Mouse (Mus musculus) midbrain, embryonic 14.5 days (tissue): ENCODE measurements around the gene Coil. TPM values are rescaled to one million over a fixed set of nuclear protein-coding genes. Genes with fewer than 3 reads are reported as not detected.
"Not testable (repeated sequence)": the region's sequence is repeated elsewhere in the genome, so short reads cannot be mapped to it uniquely, and the experiment has no call there.

ENCODE experiments used
- ATAC-seq: fragments of 200-750 bp; cut with Nextera tagmentation; 2 replicates; pipeline ENCODE4 v1.8.0; 2017; ENCODE audit warnings: moderate number of reproducible peaks, moderate library complexity; ENCODE audit not compliant: low FRiP score, low TSS enrichment
- DNase-seq: peaks from one replicate; pipeline ENCODE4 v3.0.0-alpha.2; 2015
- H3K27ac ChIP-seq: fragments of 300-500 bp; sonication (generic); replicated peaks from 2 replicates; pipeline ENCODE4 v1.5.1; 2014; ENCODE audit warnings: mild to moderate bottlenecking, low read depth, low read length, moderate library complexity
- H3K27me3 ChIP-seq: fragments of 300-500 bp; sonication (generic); 2 replicates; pipeline ENCODE4 v1.6.1; 2014; ENCODE audit warnings: low read length, control low read depth, mixed read lengths; ENCODE audit not compliant: control insufficient read depth, insufficient read depth
- H3K36me3 ChIP-seq: fragments of 300-500 bp; sonication (generic); 2 replicates; pipeline ENCODE4 v1.6.1; 2014; ENCODE audit warnings: low read length, control low read depth; ENCODE audit not compliant: control insufficient read depth, insufficient read depth
- H3K4me1 ChIP-seq: fragments of 300-500 bp; sonication (generic); 2 replicates; pipeline ENCODE4 v1.6.1; 2014; ENCODE audit warnings: mild to moderate bottlenecking, antibody characterized with exemption, low read length, control low read depth; ENCODE audit not compliant: control insufficient read depth, insufficient read depth
- H3K4me2 ChIP-seq: fragments of 300-500 bp; sonication (generic); 2 replicates; pipeline ENCODE4 v1.6.1; 2014; ENCODE audit warnings: mild to moderate bottlenecking, low read length, moderate library complexity
- H3K4me3 ChIP-seq: fragments of 300-500 bp; sonication (generic); replicated peaks from 2 replicates; pipeline ENCODE4 v1.5.1; 2014; ENCODE audit warnings: low read depth, low read length
- H3K9ac ChIP-seq: fragments of 300-500 bp; sonication (generic); replicated peaks from 2 replicates; pipeline ENCODE4 v1.6.1; 2014; ENCODE audit warnings: mild to moderate bottlenecking, low read length, moderate library complexity
- H3K9me3 ChIP-seq: fragments of 300-500 bp; sonication (generic); 2 replicates; pipeline ENCODE4 v1.6.1; 2016; ENCODE audit warnings: low read length, control low read depth, mixed read lengths; ENCODE audit not compliant: control insufficient read depth
- WGBS: fragments of 180-500 bp; shearing (Covaris S2); extraction: QIAGEN DNeasy Blood & Tissue Kit; methylation state at CpG from one replicate; pipeline ENCODE4 v1.1.7; 2014; 5-methylcytosine and 5-hydroxymethylcytosine counted together
- polyA plus RNA-seq: library from polyadenylated mRNA; unstranded; fragments of >200 nt; fragmentation: Nextera tagmentation; extraction: Ambion mirVana; gene quantifications from 2 replicates; pipeline ENCODE4 v1.2.1, GENCODE M21; 2014

Coil gene
- polyA plus RNA-seq, 1 experiment from 2014 or later = 19.2 TPM

- ATAC-seq = no peak
- WGBS = 82% methylated on average over 10 of the region's 10 CpGs
- H3K36me3 ChIP-seq = peaks cover 79% of the 10 kb centered on the region
Observed at GRCm38 (mm10) chr11:88986616-88987015, 16.6 kb downstream of the Coil start.

GRCm38 (mm10) chr11:88988956-88989355 lies 18.9 kb downstream of the Coil start:
- Histone ChIP-seq H3K27me3 (no peaks in the 10 kb centered on the region), H3K4me1 (no peaks in the 10 kb centered on the region), H3K9me3 (no peaks in the 10 kb centered on the region), H3K27ac (no peak overlapping the region), H3K4me3 (no peak overlapping the region), H3K9ac (no peak overlapping the region), H3K36me3 (peaks cover 59% of the 10 kb centered on the region), H3K4me2 (no peak overlapping the region)
- DNase-seq = no peak
- no peak for ATAC-seq
- WGBS = 82% methylated on average over 5 of the region's 5 CpGs

More at GRCm38 (mm10) chr11:88986616-88987015, 16.6 kb downstream of the Coil start:
- H3K4me2 ChIP-seq = no peak overlapping the region
- H3K9me3 ChIP-seq = no peaks in the 10 kb centered on the region
- no peaks in the 10 kb centered on the region for H3K4me1 ChIP-seq
- H3K27ac ChIP-seq = no peak overlapping the region
- no peaks in the 10 kb centered on the region for H3K27me3 ChIP-seq
- H3K9ac ChIP-seq = no peak overlapping the region
- DNase-seq = no peak
- H3K4me3 ChIP-seq = no peak overlapping the region

- Histone ChIP-seq H3K9ac (no peak overlapping the region), H3K27me3 (no peaks in the 10 kb centered on the region), H3K4me3 (no peak overlapping the region), H3K4me1 (no peaks in the 10 kb centered on the region), H3K9me3 (no peaks in the 10 kb centered on the region), H3K27ac (no peak overlapping the region), H3K4me2 (no peak overlapping the region), H3K36me3 (peaks cover 54% of the 10 kb centered on the region)
- ATAC-seq (no peak), DNase-seq (peak; percentile 53)
- WGBS = 75% methylated on average over 5 of the region's 5 CpGs
Observed at GRCm38 (mm10) chr11:88989530-88989929, 19.5 kb downstream of the Coil start.

- ATAC-seq (no peak), DNase-seq (no peak)
- H3K4me2 ChIP-seq = no peak overlapping the region
- H3K27ac ChIP-seq = no peak overlapping the region
- no peaks in the 10 kb centered on the region for H3K27me3 ChIP-seq
- no peaks in the 10 kb centered on the region for H3K4me1 ChIP-seq
- peaks cover 18% of the 10 kb centered on the region for H3K36me3 ChIP-seq
- WGBS = 55% methylated on average over 7 of the region's 7 CpGs
- no peak overlapping the region for H3K4me3 ChIP-seq
- H3K9me3 ChIP-seq = no peaks in the 10 kb centered on the region
- H3K9ac ChIP-seq = no peak overlapping the region
Observed at GRCm38 (mm10) chr11:88993186-88993585, 23.1 kb downstream of the Coil start.

DNA sequence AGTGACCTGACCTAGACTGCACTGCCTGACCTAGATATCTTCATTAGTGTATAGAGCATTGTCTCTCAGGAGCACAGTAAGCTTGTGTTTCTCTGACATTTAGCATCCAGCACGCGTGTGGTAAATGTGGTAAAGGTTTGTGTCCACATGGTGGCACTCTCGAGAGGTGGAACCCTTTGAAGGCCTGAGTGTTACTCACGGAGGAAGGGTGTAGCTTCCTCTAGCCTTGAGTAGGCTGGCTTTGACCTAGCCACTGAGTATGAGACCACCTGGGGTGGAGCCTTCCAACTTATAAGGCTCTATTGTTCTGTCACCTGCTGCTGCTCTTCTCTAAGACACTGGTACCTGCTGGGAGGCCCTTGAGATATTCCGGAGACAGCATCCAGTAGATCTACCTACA lies 23.6 kb downstream of the Coil start:
- no peak overlapping the region for H3K9ac ChIP-seq
- H3K36me3 ChIP-seq = peaks cover 14% of the 10 kb centered on the region
- H3K4me3 ChIP-seq = no peak overlapping the region
- H3K27me3 ChIP-seq = no peaks in the 10 kb centered on the region
- no peaks in the 10 kb centered on the region for H3K4me1 ChIP-seq
- no peaks in the 10 kb centered on the region for H3K9me3 ChIP-seq
- H3K27ac ChIP-seq = no peak overlapping the region
- DNase-seq (peak; percentile 44), ATAC-seq (no peak)
- H3K4me2 ChIP-seq = no peak overlapping the region
- WGBS = 16% methylated on average over 5 of the region's 5 CpGs

DNA sequence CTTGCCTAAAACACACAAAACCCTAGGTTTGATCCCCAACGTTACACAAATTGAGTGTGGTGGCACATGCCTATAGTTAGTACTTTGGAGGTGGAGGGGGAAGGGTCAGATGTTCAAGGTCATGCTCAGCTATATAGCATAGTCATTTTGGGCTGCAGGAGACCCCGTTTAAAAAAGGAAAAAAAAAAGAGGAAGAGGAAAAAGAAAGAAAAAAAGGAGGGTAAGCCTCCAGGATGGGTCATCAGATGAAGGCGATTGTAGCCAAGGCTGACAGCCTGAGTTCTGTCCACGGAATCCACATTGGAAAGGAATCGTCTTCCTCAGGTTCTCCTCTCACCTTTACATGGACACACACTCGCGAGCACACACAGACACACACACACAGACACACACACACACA lies 24.4 kb downstream of the Coil start:
- WGBS = 88% methylated on average over 7 of the region's 7 CpGs
- DNase-seq (no peak), ATAC-seq (no peak)
- Histone ChIP-seq H3K36me3 (peaks cover 10% of the 10 kb centered on the region), H3K27me3 (peaks cover 6% of the 10 kb centered on the region), H3K9ac (no peak overlapping the region), H3K9me3 (no peaks in the 10 kb centered on the region), H3K4me3 (no peak overlapping the region), H3K4me1 (no peaks in the 10 kb centered on the region), H3K27ac (no peak overlapping the region), H3K4me2 (no peak overlapping the region)

- Histone ChIP-seq H3K9ac (no peak overlapping the region), H3K4me1 (no peaks in the 10 kb centered on the region), H3K9me3 (no peaks in the 10 kb centered on the region), H3K27me3 (peaks cover 14% of the 10 kb centered on the region), H3K4me2 (no peak overlapping the region), H3K27ac (no peak overlapping the region), H3K4me3 (no peak overlapping the region), H3K36me3 (peaks cover 8% of the 10 kb centered on the region)
- ATAC-seq (no peak), DNase-seq (no peak)
- WGBS = 90% methylated on average over 2 of the region's 2 CpGs
Observed at GRCm38 (mm10) chr11:88995616-88996015, 25.6 kb downstream of the Coil start.

DNA sequence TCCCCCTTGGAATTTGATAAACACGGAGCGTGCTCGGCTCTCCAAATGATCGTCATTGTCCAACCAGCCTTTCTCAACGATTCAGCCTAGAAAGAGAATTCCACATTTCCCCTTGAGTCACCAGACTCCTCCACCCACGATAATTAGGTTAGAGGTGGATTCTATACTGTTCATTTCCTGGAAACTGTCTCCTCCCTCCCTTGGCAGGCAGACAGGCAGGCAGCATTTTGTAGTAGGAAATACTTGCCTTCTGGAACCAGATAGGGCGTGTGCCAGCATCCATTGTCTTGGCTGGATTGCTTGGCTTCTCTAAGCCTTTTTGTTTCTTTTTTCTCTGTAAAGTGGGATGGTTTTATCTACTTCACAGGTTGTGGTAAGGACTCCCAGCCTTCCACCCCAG lies 26.4 kb downstream of the Coil start:
- H3K9me3 ChIP-seq = no peaks in the 10 kb centered on the region
- H3K27ac ChIP-seq = no peak overlapping the region
- no peaks in the 10 kb centered on the region for H3K4me1 ChIP-seq
- H3K9ac ChIP-seq = no peak overlapping the region
- DNase-seq (no peak), ATAC-seq (no peak)
- peaks cover under 1% of the 10 kb centered on the region; the same call in 1 of the 2 replicates for H3K36me3 ChIP-seq
- no peak overlapping the region for H3K4me2 ChIP-seq
- WGBS = 80% methylated on average over 7 of the region's 7 CpGs
- H3K27me3 ChIP-seq = peaks cover 14% of the 10 kb centered on the region
- H3K4me3 ChIP-seq = no peak overlapping the region

- H3K4me2 ChIP-seq, H3K4me1 ChIP-seq, H3K36me3 ChIP-seq, DNase-seq, H3K27ac ChIP-seq, H3K9ac ChIP-seq, H3K9me3 ChIP-seq, H3K4me3 ChIP-seq, ATAC-seq: not testable (repeated sequence)
- WGBS = 92% methylated on average over 5 of the region's 5 CpGs
- H3K27me3 ChIP-seq = peaks cover 14% of the 10 kb centered on the region
Observed at GRCm38 (mm10) chr11:88997343-88997742, 27.3 kb downstream of the Coil start.
